Mouse (Mus musculus) Patski (cell line): ENCODE measurements around the gene Scd2. TPM values are rescaled to one million over a fixed set of nuclear protein-coding genes. Genes with fewer than 3 reads are reported as not detected.
"Not testable (repeated sequence)": the region's sequence is repeated elsewhere in the genome, so short reads cannot be mapped to it uniquely, and the experiment has no call there.

Experiments used
- ATAC-seq: fragments of 100-300 bp; one replicate; pipeline ENCODE4 v1.8.0; 2021
- CTCF ChIA-PET: fragments of 350-600 bp; sonication (Branson Sonifier 250); formaldehyde crosslinking; loops from one replicate; lab custom pipeline; 2022; ENCODE audit warnings: inconsistent platforms; lab: Charles Lee
- POLR2A ChIA-PET: fragments of 350-600 bp; sonication (Branson Sonifier 250); formaldehyde crosslinking; loops from one replicate; lab custom pipeline; 2022; ENCODE audit warnings: antibody characterized with exemption, inconsistent platforms; lab: Charles Lee
- DNase-seq: peaks from one replicate; pipeline ENCODE4 v3.0.0-alpha.2; 2011; ENCODE audit warnings: low read depth, low spot score
- H3K27me3 ChIP-seq: fragments of 371-371 bp; one replicate; pipeline ENCODE4 v1.5.1; 2021
- CTCF ChIP-seq: fragments of 100-300 bp; IDR thresholded peaks from one replicate; pipeline ENCODE4 v1.5.1; 2021
- in situ Hi-C: fragments of 300-500 bp; cut with MboI; formaldehyde crosslinking; loops from 3 replicates; pipeline ENCODE4 v1.11.1; 2018; ENCODE audit warnings: low pct_unique_long_range_greater_than_20kb, mixed read lengths
- polyA plus RNA-seq: library from polyadenylated mRNA; unstranded; gene quantifications from one replicate; pipeline ENCODE4 v1.2.3, GENCODE M21; 2021

Scd2 gene
- polyA plus RNA-seq, result 152 TPM

GRCm38 (mm10) chr19:44292941-44293768 is at the start of gene Scd2:
Scd2 (plus strand) TSS chr19:44293674.
- CTCF ChIA-PET, result interaction anchor here (1.0 to 3.3 kb wide), 3 partner anchors 36 to 54 kb away, joined by 3 to 21 read pairs (median 3); no protein-coding TSS in a partner anchor
- H3K27me3 ChIP-seq, result no peaks in the 10 kb centered on the region
- no peak for ATAC-seq
- no peak for TF ChIP-seq CTCF
- in situ Hi-C loops, result no loop called here
- POLR2A ChIA-PET, result interaction anchor here (1.0 to 1.6 kb wide), 2 partner anchors 14 to 27 kb away, joined by 3 read pairs; no protein-coding TSS in a partner anchor
- DNase-seq, result no peak

- in situ Hi-C loops, result loop anchor here (5.0 kb wide), 2 partner anchors 52 to 172 kb away; no protein-coding TSS in a partner anchor
- CTCF ChIA-PET, result interaction anchor here (0.7 to 4.5 kb wide), 11 partner anchors 9 to 174 kb away, joined by 3 to 21 read pairs (median 3); partner anchors contain the start of gene Scd2
- no peaks in the 10 kb centered on the region for H3K27me3 ChIP-seq
- POLR2A ChIA-PET, result interaction anchor here (0.6 to 1.3 kb wide), 3 partner anchors 48 to 267 kb away, joined by 3 to 7 read pairs (median 3); no protein-coding TSS in a partner anchor
- ATAC-seq, result no peak
- TF ChIP-seq CTCF, result peak; percentile 72
- no peak for DNase-seq
Measured at GRCm38 (mm10) chr19:44245761-44246171, 47.7 kb upstream of the Scd2 start.

- DNase-seq (no peak), ATAC-seq (no peak)
- CTCF ChIA-PET, result interaction anchor here (1.2 to 4.5 kb wide), 3 partner anchors 9 to 102 kb away, joined by 3 to 21 read pairs (median 8); partner anchors contain the start of gene Scd2
- TF ChIP-seq CTCF, result no peak
- H3K27me3 ChIP-seq, result no peaks in the 10 kb centered on the region
- in situ Hi-C loops, result loop anchor here (5.0 kb wide), 2 partner anchors 51 to 171 kb away; no protein-coding TSS in a partner anchor
- POLR2A ChIA-PET, result interaction anchor here (0.8 kb wide), 1 partner anchor 22 kb away, joined by 3 read pairs; no protein-coding TSS in a partner anchor
Measured at GRCm38 (mm10) chr19:44246341-44246911, 47.0 kb upstream of the Scd2 start.

GRCm38 (mm10) chr19:44247281-44248080 is 46.0 kb upstream of the Scd2 start:
- in situ Hi-C loops, result loop anchor here (5.0 kb wide), 2 partner anchors 50 to 170 kb away; no protein-coding TSS in a partner anchor

GRCm38 (mm10) chr19:44248081-44248853 is 45.2 kb upstream of the Scd2 start:
- no peaks in the 10 kb centered on the region for H3K27me3 ChIP-seq
- in situ Hi-C loops, result loop anchor here (5.0 kb wide), 2 partner anchors 49 to 169 kb away; no protein-coding TSS in a partner anchor
- no peak for TF ChIP-seq CTCF
- no peak for DNase-seq
- POLR2A ChIA-PET, result no interaction called here
- CTCF ChIA-PET, result no interaction called here
- peak; percentile 87 for ATAC-seq

More at GRCm38 (mm10) chr19:44247281-44248080, 46.0 kb upstream of the Scd2 start:
- ChIA-PET CTCF (interaction anchor here (4.5 kb wide), 1 partner anchor 47 kb away, joined by 21 read pairs; the partner anchor contains the start of gene Scd2), POLR2A (interaction anchor here (0.6 to 0.8 kb wide), 2 partner anchors 21 to 50 kb away, joined by 3 read pairs; no protein-coding TSS in a partner anchor)
- TF ChIP-seq CTCF, result no peak
- no peaks in the 10 kb centered on the region for H3K27me3 ChIP-seq
- no peak for ATAC-seq
- DNase-seq, result no peak

GRCm38 (mm10) chr19:44248854-44249351 is 44.6 kb upstream of the Scd2 start:
- ChIA-PET CTCF (interaction anchor here (1.3 to 1.8 kb wide), 2 partner anchors 41 to 46 kb away, joined by 3 read pairs; no protein-coding TSS in a partner anchor), POLR2A (interaction anchor here (0.6 kb wide), 1 partner anchor 106 kb away, joined by 4 read pairs; no protein-coding TSS in a partner anchor)
- no peaks in the 10 kb centered on the region for H3K27me3 ChIP-seq
- ATAC-seq (no peak), DNase-seq (no peak)
- no peak for TF ChIP-seq CTCF
- in situ Hi-C loops, result loop anchor here (5.0 kb wide), 2 partner anchors 48 to 168 kb away; no protein-coding TSS in a partner anchor

- H3K27me3 ChIP-seq, ATAC-seq, POLR2A ChIA-PET, DNase-seq, in situ Hi-C loops: not testable (repeated sequence)
- CTCF ChIA-PET, result interaction anchor here (1.0 kb wide), 1 partner anchor 12 kb away, joined by 3 read pairs; no protein-coding TSS in a partner anchor
Measured at GRCm38 (mm10) chr19:44251138-44251537, 42.3 kb upstream of the Scd2 start.

- TF ChIP-seq CTCF, result no peak
- in situ Hi-C loops, result no loop called here
- no peak for ATAC-seq
- no peak for DNase-seq
- no peaks in the 10 kb centered on the region for H3K27me3 ChIP-seq
- POLR2A ChIA-PET, result no interaction called here
- CTCF ChIA-PET, result interaction anchor here (1.0 kb wide), 1 partner anchor 13 kb away, joined by 3 read pairs; no protein-coding TSS in a partner anchor
Measured at GRCm38 (mm10) chr19:44251936-44252558, 41.4 kb upstream of the Scd2 start.

- ATAC-seq, H3K27me3 ChIP-seq, DNase-seq, POLR2A ChIA-PET, in situ Hi-C loops: not testable (repeated sequence)
- CTCF ChIA-PET, result interaction anchor here (1.0 to 1.9 kb wide), 3 partner anchors 9 to 33 kb away, joined by 3 to 8 read pairs (median 3); no protein-coding TSS in a partner anchor
Measured at GRCm38 (mm10) chr19:44254106-44254505, 39.4 kb upstream of the Scd2 start.
